Mouse (Mus musculus) bone marrow, adult 2 months (tissue): ENCODE measurements around the gene B830017H08Rik.

ENCODE experiments used
- CTCF ChIP-seq: fragments of 200-500 bp; IDR thresholded peaks from 2 replicates; pipeline ENCODE4 v1.5.1; 2011; ENCODE audit warnings: low read length, control low read depth; ENCODE audit not compliant: control insufficient read depth, insufficient read depth
- POLR2A ChIP-seq: fragments of 200-500 bp; IDR thresholded peaks from 2 replicates; pipeline ENCODE4 v1.6.1; 2011; ENCODE audit warnings: low read depth, mild to moderate bottlenecking, control low read depth, low read length, borderline replicate concordance; ENCODE audit not compliant: control insufficient read depth

GRCm38 (mm10) chr16:17815411-17816402, 17.2 kb upstream of the B830017H08Rik start:
- TF ChIP-seq CTCF: peak; percentile 91
- TF ChIP-seq POLR2A: no peak
